Mouse (Mus musculus) embryonic facial prominence, embryonic 15.5 days (tissue): ENCODE measurements around the gene Pdia5. TPM values are rescaled to one million over a fixed set of nuclear protein-coding genes. Genes with fewer than 3 reads are reported as not detected.

ENCODE experiments used
- ATAC-seq: fragments of 200-750 bp; cut with Nextera tagmentation; 2 replicates; pipeline ENCODE4 v1.8.0; 2017; ENCODE audit warnings: low read depth, moderate TSS enrichment; ENCODE audit not compliant: insufficient number of reproducible peaks, low FRiP score, low TSS enrichment
- H3K27ac ChIP-seq: fragments of 300-500 bp; sonication (generic); replicated peaks from 2 replicates; pipeline ENCODE4 v1.5.1; 2015; ENCODE audit warnings: mild to moderate bottlenecking, inconsistent platforms
- H3K27me3 ChIP-seq: fragments of 300-500 bp; sonication (generic); 2 replicates; pipeline ENCODE4 v1.6.1; 2015; ENCODE audit warnings: inconsistent platforms
- H3K36me3 ChIP-seq: fragments of 300-500 bp; sonication (generic); 2 replicates; pipeline ENCODE4 v1.6.1; 2015; ENCODE audit warnings: mild to moderate bottlenecking, inconsistent platforms
- H3K4me1 ChIP-seq: fragments of 300-500 bp; sonication (generic); 2 replicates; pipeline ENCODE4 v1.6.1; 2015; ENCODE audit warnings: inconsistent platforms
- H3K4me2 ChIP-seq: fragments of 300-500 bp; sonication (generic); replicated peaks from 2 replicates; pipeline ENCODE4 v1.6.1; 2015; ENCODE audit warnings: mild to moderate bottlenecking, inconsistent platforms
- H3K4me3 ChIP-seq: fragments of 300-500 bp; sonication (generic); replicated peaks from 2 replicates; pipeline ENCODE4 v1.5.1; 2015; ENCODE audit warnings: mild to moderate bottlenecking, inconsistent platforms
- H3K9ac ChIP-seq: fragments of 300-500 bp; sonication (generic); 2 replicates; pipeline ENCODE4 v1.6.1; 2015; ENCODE audit warnings: inconsistent platforms
- H3K9me3 ChIP-seq: fragments of 300-500 bp; sonication (generic); replicated peaks from 2 replicates; pipeline ENCODE4 v1.6.1; 2016; ENCODE audit warnings: inconsistent platforms
- WGBS: fragments of 180-500 bp; shearing (Covaris S2); methylation state at CpG from one replicate; pipeline ENCODE4 v1.1.7; 2015; 5-methylcytosine and 5-hydroxymethylcytosine counted together
- polyA plus RNA-seq: library from polyadenylated mRNA; unstranded; fragments of >200 nt; fragmentation: Nextera tagmentation; extraction: Ambion mirVana; gene quantifications from 2 replicates; pipeline ENCODE4 v1.2.1, GENCODE M21; 2015

Pdia5 gene
- polyA plus RNA-seq, 1 experiment from 2014 or later, result 47.5 TPM

DNA sequence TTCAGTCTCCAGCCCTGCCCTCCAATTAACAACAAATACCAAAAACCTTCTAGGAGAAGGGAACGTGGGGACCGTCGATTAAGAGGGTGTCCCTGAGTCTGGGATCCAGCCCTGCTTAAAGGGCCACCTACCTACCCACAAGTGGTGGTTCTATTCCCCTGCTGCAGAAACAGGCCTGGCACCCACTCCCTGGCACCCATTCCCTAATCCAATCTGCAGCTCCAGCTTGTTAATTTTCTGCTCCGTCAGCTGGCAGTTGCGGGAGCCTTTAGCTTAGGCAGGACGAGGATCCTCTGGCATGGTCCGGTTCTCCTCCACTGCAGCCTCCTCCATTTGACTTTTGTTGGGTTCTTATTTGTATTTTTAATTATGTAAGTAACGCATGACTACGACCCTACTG is 87.3 kb downstream of the Pdia5 start:
- H3K36me3 ChIP-seq, result 0 out of 2 replicates have a peak, but pooled peaks cover 7% of the 10 kb centered on the region
- 91% methylated on average over 9 of the region's 9 CpGs for WGBS
- H3K9ac ChIP-seq, result no peak overlapping the region
- H3K27ac ChIP-seq, result no peak overlapping the region
- H3K4me1 ChIP-seq, result peaks cover 7% of the 10 kb centered on the region; the same call in 1 of the 2 replicates
- no peak overlapping the region for H3K4me3 ChIP-seq
- no peaks in the 10 kb centered on the region for H3K27me3 ChIP-seq
- H3K9me3 ChIP-seq, result no peaks in the 10 kb centered on the region
- ATAC-seq, result no peak
- H3K4me2 ChIP-seq, result no peak overlapping the region

GRCm38 (mm10) chr16:35392813-35393212 is 97.9 kb downstream of the Pdia5 start:
- H3K9me3 ChIP-seq, result no peaks in the 10 kb centered on the region
- 83% methylated on average over 8 of the region's 8 CpGs for WGBS
- H3K4me1 ChIP-seq, result no peaks in the 10 kb centered on the region
- H3K4me2 ChIP-seq, result no peak overlapping the region
- H3K27ac ChIP-seq, result no peak overlapping the region
- H3K4me3 ChIP-seq, result no peak overlapping the region
- no peak for ATAC-seq
- no peaks in the 10 kb centered on the region for H3K27me3 ChIP-seq
- peaks cover 6% of the 10 kb centered on the region for H3K36me3 ChIP-seq
- no peak overlapping the region for H3K9ac ChIP-seq

DNA sequence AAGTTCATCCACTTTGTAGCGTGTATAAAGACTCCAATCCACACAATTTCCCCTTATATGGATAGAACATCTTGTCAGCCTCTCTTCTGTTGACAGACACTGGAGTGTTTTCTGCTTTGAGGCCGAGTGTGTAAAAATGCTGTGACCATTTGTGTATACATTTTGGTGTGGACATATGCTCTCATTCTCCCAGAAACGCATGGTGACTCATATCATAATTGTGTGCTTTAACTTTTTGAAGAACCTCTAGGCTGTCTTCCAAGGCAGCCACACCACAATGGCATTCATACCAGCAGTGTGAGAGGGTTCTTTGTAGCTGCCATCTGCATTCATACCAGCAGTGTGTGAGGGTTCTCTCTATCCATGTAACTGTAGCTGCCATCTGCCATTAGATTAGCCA is 105.0 kb downstream of the Pdia5 start:
- Histone ChIP-seq H3K4me3 (no peak overlapping the region), H3K36me3 (no peaks in the 10 kb centered on the region), H3K4me1 (no peaks in the 10 kb centered on the region), H3K9ac (no peak overlapping the region), H3K27me3 (no peaks in the 10 kb centered on the region), H3K27ac (no peak overlapping the region), H3K9me3 (no peaks in the 10 kb centered on the region), H3K4me2 (no peak overlapping the region)
- no peak for ATAC-seq
- 73% methylated on average over 3 of the region's 3 CpGs for WGBS

GRCm38 (mm10) chr16:35380048-35380447 is 110.6 kb downstream of the Pdia5 start:
- no peak overlapping the region for H3K4me3 ChIP-seq
- no peak for ATAC-seq
- 85% methylated on average over 9 of the region's 9 CpGs for WGBS

DNA sequence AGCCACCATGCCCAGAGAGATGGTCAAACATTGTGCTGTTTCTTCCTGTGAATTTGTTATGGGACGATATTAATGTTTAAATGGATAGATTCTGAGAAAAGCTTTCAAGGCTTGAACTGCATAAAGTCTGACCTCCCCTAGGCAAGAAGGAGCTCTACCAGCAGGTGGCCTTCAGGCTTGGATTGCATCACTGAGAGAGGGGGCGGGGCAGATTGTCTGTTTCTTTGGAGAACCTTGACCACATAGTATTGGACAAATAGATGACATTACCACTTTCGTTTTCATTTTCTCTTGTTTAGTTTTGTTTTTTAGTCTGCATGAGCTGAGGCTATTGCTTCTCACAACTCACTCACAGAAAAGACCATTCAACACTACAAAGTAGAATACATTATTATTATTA is 111.3 kb downstream of the Pdia5 start:
- Histone ChIP-seq H3K4me1 (no peaks in the 10 kb centered on the region), H3K27ac (no peak overlapping the region), H3K27me3 (no peaks in the 10 kb centered on the region), H3K9ac (no peak overlapping the region), H3K4me3 (no peak overlapping the region), H3K9me3 (no peaks in the 10 kb centered on the region), H3K36me3 (no peaks in the 10 kb centered on the region), H3K4me2 (no peak overlapping the region)
- WGBS, result 83% methylated on average over 3 of the region's 3 CpGs
- ATAC-seq, result no peak

More at GRCm38 (mm10) chr16:35380048-35380447, 110.6 kb downstream of the Pdia5 start:
- H3K27ac ChIP-seq, result no peak overlapping the region
- no peaks in the 10 kb centered on the region for H3K36me3 ChIP-seq
- H3K4me1 ChIP-seq, result no peaks in the 10 kb centered on the region
- no peaks in the 10 kb centered on the region for H3K27me3 ChIP-seq
- no peak overlapping the region for H3K9ac ChIP-seq
- H3K9me3 ChIP-seq, result no peaks in the 10 kb centered on the region
- no peak overlapping the region for H3K4me2 ChIP-seq

GRCm38 (mm10) chr16:35364063-35364428 is 126.6 kb downstream of the Pdia5 start:
- H3K9me3 ChIP-seq, result no peaks in the 10 kb centered on the region
- H3K36me3 ChIP-seq, result peaks cover 10% of the 10 kb centered on the region; the same call in 1 of the 2 replicates
- no peak overlapping the region; the same call in 1 of the 2 replicates for H3K27ac ChIP-seq
- no peaks in the 10 kb centered on the region for H3K27me3 ChIP-seq
- whole genome bisulfite sequencing, result under 1% methylated on average over 7 of the region's 7 CpGs
- H3K4me2 ChIP-seq, result peak overlapping the region; percentile 74
- no peak for ATAC-seq
- 0 out of 2 replicates have a peak, but pooled peaks cover 5% of the 10 kb centered on the region for H3K4me1 ChIP-seq
- H3K4me3 ChIP-seq, result peak overlapping the region; percentile 92
- peak overlapping the region; percentile 19; the same call in 1 of the 2 replicates for H3K9ac ChIP-seq

DNA sequence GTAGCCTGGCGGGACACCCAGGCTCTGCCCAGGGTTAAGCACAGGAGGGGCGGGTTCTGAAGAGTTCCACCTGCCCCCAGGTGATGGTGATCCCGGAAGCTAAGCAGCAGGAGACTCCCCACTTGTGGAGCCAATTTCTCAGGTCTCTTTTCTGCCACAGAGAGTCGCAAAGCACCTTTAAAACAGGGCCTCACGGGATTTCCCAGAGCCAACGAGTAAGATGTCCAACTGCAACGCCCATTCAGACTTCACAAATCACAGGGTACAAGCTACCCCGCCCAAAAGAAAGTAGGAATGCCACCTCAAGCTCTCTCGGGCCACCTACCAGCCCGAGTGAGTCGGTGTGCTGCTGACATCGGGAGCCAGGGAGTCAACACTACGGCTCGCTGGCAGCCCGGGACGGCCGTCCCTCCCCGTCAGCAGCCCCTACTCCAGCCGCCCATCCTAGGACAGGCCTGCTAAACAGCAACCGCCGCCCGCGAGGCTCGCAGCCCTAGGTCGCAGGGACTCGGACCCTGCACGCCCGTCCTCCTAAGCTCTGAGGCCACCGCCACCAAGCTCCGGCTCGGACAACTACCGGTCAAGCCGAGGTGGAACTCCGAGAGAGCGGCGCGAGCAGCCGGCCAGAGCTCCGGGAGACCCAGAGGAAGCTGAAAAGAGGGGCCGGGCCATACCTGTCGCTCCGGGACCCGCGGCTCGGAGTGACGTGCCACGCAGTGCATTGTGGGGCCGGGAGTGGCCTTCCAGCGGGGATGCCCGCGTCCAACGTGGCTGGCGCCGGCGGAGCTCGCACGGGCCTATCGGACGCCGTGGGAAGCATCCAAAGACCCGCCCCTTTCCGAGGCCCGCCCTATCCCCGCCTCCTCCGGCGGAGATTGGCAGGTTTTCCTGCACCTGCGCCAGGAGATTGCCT is 127.3 kb downstream of the Pdia5 start, which contains the start of gene Sec22a:
Gene Sec22a (minus strand): TSS at position 769 of the 913 bp plus-strand sequence.
- Histone ChIP-seq H3K27ac (peak within 1 kb of the TSS; percentile 89), H3K9ac (peak within 1 kb of the TSS; percentile 85), H3K9me3 (no peaks in the 10 kb centered on the region), H3K4me2 (peak within 1 kb of the TSS; percentile 74), H3K36me3 (peaks cover 13% of the 10 kb centered on the region; the same call in 1 of the 2 replicates), H3K4me1 (0 out of 2 replicates have a peak, but pooled peaks cover 5% of the 10 kb centered on the region), H3K4me3 (peak within 1 kb of the TSS; percentile 92), H3K27me3 (no peaks in the 10 kb centered on the region)
- under 1% methylated on average over 67 of the region's 67 CpGs for WGBS
- ATAC-seq, result peak; percentile 98

- 90% methylated on average over 2 of the region's 2 CpGs for WGBS
- H3K9ac ChIP-seq, result no peak overlapping the region
- H3K27me3 ChIP-seq, result no peaks in the 10 kb centered on the region
These were observed 128.5 kb downstream of the Pdia5 start for GRCm38 (mm10) chr16:35362221-35362620.

GRCm38 (mm10) chr16:35360593-35360992 is 130.1 kb downstream of the Pdia5 start:
- no peak for ATAC-seq

More at GRCm38 (mm10) chr16:35362221-35362620, 128.5 kb downstream of the Pdia5 start:
- Histone ChIP-seq H3K4me3 (no peak overlapping the region), H3K36me3 (peaks cover 13% of the 10 kb centered on the region; the same call in 1 of the 2 replicates), H3K27ac (no peak overlapping the region), H3K9me3 (no peaks in the 10 kb centered on the region), H3K4me2 (no peak overlapping the region), H3K4me1 (0 out of 2 replicates have a peak, but pooled peaks cover 5% of the 10 kb centered on the region)
- no peak for ATAC-seq

DNA sequence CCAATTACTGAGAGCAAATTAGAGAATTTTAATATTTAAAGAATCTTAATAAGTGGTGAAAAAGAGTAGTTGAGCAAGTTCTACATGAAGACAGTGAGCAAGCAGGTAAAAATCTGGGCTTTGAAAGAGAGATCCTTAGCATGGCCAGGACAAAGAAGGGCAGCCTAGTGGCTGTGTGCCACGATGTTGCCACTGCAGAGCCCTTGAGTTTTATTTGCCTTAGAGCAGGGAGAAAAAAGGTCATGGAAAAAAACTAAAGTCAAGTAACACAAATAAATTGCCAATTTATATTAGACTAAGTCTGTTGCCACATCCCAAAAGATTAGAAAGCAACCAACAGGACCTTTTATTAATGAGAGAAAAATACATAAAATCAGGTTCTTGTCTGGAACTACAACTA is 133.2 kb downstream of the Pdia5 start:
- Histone ChIP-seq H3K4me2 (no peak overlapping the region), H3K4me1 (no peaks in the 10 kb centered on the region), H3K9me3 (no peaks in the 10 kb centered on the region), H3K4me3 (no peak overlapping the region), H3K9ac (no peak overlapping the region), H3K27ac (no peak overlapping the region), H3K27me3 (no peaks in the 10 kb centered on the region), H3K36me3 (peaks cover 20% of the 10 kb centered on the region; the same call in 1 of the 2 replicates)
- no peak for ATAC-seq
- WGBS, result 84% methylated on average over 1 of the region's 1 CpGs

More at GRCm38 (mm10) chr16:35360593-35360992, 130.1 kb downstream of the Pdia5 start:
- 31% methylated on average over 6 of the region's 6 CpGs for WGBS
- Histone ChIP-seq H3K4me1 (0 out of 2 replicates have a peak, but pooled peaks cover 5% of the 10 kb centered on the region), H3K4me3 (no peak overlapping the region), H3K4me2 (no peak overlapping the region), H3K27ac (no peak overlapping the region), H3K36me3 (peaks cover 13% of the 10 kb centered on the region; the same call in 1 of the 2 replicates), H3K27me3 (no peaks in the 10 kb centered on the region), H3K9ac (no peak overlapping the region), H3K9me3 (no peaks in the 10 kb centered on the region)
